Comparison of ENCODE assay signal across 18 mouse cellular contexts in the genomic region with DNA sequence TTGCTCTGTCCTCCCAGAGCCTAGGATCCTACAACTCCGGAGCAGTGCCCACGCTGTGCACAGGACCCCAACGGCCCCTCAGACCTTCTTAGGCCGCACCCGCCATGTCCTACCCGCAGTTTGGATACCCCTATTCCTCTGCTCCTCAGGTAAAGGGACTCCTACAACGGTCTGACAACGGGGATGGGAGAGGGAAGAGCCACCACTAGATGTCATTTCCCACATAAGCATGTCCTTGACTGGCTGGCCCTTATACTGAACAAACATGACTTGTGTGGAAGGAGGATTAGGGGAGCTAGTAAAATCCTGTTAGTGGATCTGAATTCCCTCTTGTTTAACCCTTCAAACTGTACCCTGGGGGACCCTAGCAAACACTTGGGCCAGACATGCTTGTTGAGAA. TPM values are rescaled to one million over a fixed set of nuclear protein-coding genes. Genes with fewer than 3 reads are reported as not detected.
DNase-seq lines count a peak whose midpoint lies in the region; ATAC-seq and TF ChIP-seq lines count a peak whose summit lies in the region.
"Had no signal": no experiment of that assay in that cellular context is flagged by ENCODE, and none has a peak within 500 bp of the region (broad histone marks: within the 10 kb centered on the region; RNA-seq: fewer than 3 reads in every experiment).

No protein-coding gene starts in this region.

- intact Hi-C loops in heart, postnatal 36 days (cut with DNase I): loop anchor here (5.0 kb wide), 1 partner anchor 62 kb away; a partner anchor contains a TSS

- no peak for TF ChIP-seq EP300 in heart, postnatal 0 days (IDR thresholded peaks at IDR 0.05; ENCODE audit: low read depth)

- peaks cover 84% of the 10 kb centered on the region for H3K27me3 ChIP-seq in heart, postnatal 0 days (ENCODE audit: control insufficient read depth, insufficient read depth, low read length)
- H3K27me3 ChIP-seq in intestine, embryonic 15.5 days (replicated peaks): peaks cover 95% of the 10 kb centered on the region

- WGBS in heart, postnatal 0 days: 23% methylated on average over 8 of the region's 8 CpGs
- 42% methylated on average over 8 of the region's 8 CpGs for WGBS in intestine, embryonic 15.5 days

- peaks cover 21% of the 10 kb centered on the region; the same call in 1 of the 2 replicates for H3K36me3 ChIP-seq in heart, postnatal 0 days (replicated peaks; ENCODE audit: control insufficient read depth, insufficient read depth, low read length)
- no peaks in the 10 kb centered on the region for H3K36me3 ChIP-seq in intestine, embryonic 15.5 days
- H3K36me3 ChIP-seq: liver, embryonic 13.5 days had no signal

- peak overlapping the region; percentile 95 for H3K27ac ChIP-seq in heart, postnatal 0 days (ENCODE audit: low read depth)
- H3K27ac ChIP-seq in intestine, embryonic 15.5 days: no peak overlapping the region
- H3K27ac ChIP-seq: layer of hippocampus, adult 2 months; liver, embryonic 13.5 days had no signal

- peak overlapping the region; percentile 76 for H3K9ac ChIP-seq in heart, postnatal 0 days (replicated peaks; ENCODE audit: low read depth, low read length)
- H3K9ac ChIP-seq in intestine, embryonic 15.5 days: no peak overlapping the region
- H3K9ac ChIP-seq: liver, embryonic 13.5 days had no signal

- TF ChIP-seq CTCF in heart, postnatal 0 days (IDR thresholded peaks at IDR 0.05; ENCODE audit: low read depth): no peak

- H3K4me3 ChIP-seq in heart, postnatal 0 days (ENCODE audit: low read depth, low read length): peak overlapping the region; percentile 64; the same call in 1 of the 2 replicates
- H3K4me3 ChIP-seq in intestine, embryonic 15.5 days (replicated peaks): no peak overlapping the region
- H3K4me3 ChIP-seq: layer of hippocampus, adult 2 months; liver, embryonic 13.5 days had no signal

- peaks cover 17% of the 10 kb centered on the region for H3K4me1 ChIP-seq in heart, postnatal 0 days (ENCODE audit: control insufficient read depth, insufficient read depth)
- peaks cover 33% of the 10 kb centered on the region for H3K4me1 ChIP-seq in intestine, embryonic 15.5 days (replicated peaks)

- ATAC-seq in heart, postnatal 0 days (ENCODE audit: insufficient read depth, low read depth): no peak
- no peak for ATAC-seq in intestine, embryonic 15.5 days

- peak; percentile 25 for DNase-seq in embryo, embryonic 10.5 days (ENCODE audit: low spot score)
- DNase-seq in embryo, embryonic 10 days (ENCODE audit: low spot score): no peak
- DNase-seq in heart, postnatal 0 days (ENCODE audit: low spot score): no peak
- no peak for DNase-seq in heart, postnatal 36 days
- DNase-seq in embryo, embryonic 11 days: peak; percentile 10
- DNase-seq in cerebellum, postnatal 4 days (ENCODE audit: low spot score in 2 of 2): no peak
- DNase-seq in layer of hippocampus, adult 11-12 months (ENCODE audit: low spot score): no peak
- DNase-seq: cerebellum, adult 11-12 months; liver, embryonic 13.5 days; lung, postnatal 10 days; right cerebral cortex, postnatal 4 days; thymus, postnatal 36 days had no signal

- no peaks in the 10 kb centered on the region for H3K9me3 ChIP-seq in heart, postnatal 0 days (replicated peaks; ENCODE audit: control insufficient read depth, low read length)
- H3K9me3 ChIP-seq in intestine, embryonic 15.5 days: no peaks in the 10 kb centered on the region
- H3K9me3 ChIP-seq: liver, embryonic 13.5 days had no signal

- H3K4me2 ChIP-seq in heart, postnatal 0 days (ENCODE audit: low read depth, low read length): peak overlapping the region; percentile 78
- H3K4me2 ChIP-seq in intestine, embryonic 15.5 days (replicated peaks): 0 out of 2 replicates have a peak overlapping the region, but pooled peaks have one; percentile 67

RNA-seq across cellular contexts. Expression of a gene that starts 4.6 kb away (rescaled TPM):
- total RNA-seq in heart, postnatal 0 days (2014; rRNA removed; ENCODE audit: low replicate concordance): 64.0 and 85.4 TPM in 2 replicates
- polyA plus RNA-seq in heart, postnatal 0 days (2015; fragmentation: Nextera tagmentation; extraction: Ambion mirVana): 43.4 and 54.9 TPM in 2 replicates
- total RNA-seq in heart, postnatal 36 days (2021): 10 to 100 TPM; 20.8 to 31.9 TPM
- polyA plus RNA-seq in intestine, embryonic 15.5 days (2015; fragmentation: Nextera tagmentation; extraction: Ambion mirVana): 0.26 and 0.47 TPM in 2 replicates
- total RNA-seq: CH12.LX; hematopoietic stem cell, adult 5-6 weeks; layer of hippocampus, adult 2 months; megakaryocyte-erythroid progenitor cell, adult 5-6 weeks had no signal
- polyA plus RNA-seq: cortical plate, adult 2 months had no signal

Comparison
In these comparisons a context has a peak if more than half of its experiments do, and no peak if none do; other contexts are left out.
1. DNase-seq: peak in embryo, embryonic 10.5 days (single experiment) and embryo, embryonic 11 days (single experiment); none in embryo, embryonic 10 days (single experiment), heart, postnatal 0 days (single experiment), heart, postnatal 36 days (0 of 2), cerebellum, postnatal 4 days (0 of 2) and layer of hippocampus, adult 11-12 months (single experiment).